Mouse (Mus musculus) adipocyte (in vitro differentiated cells): Measurements from ENCODE around the gene Sp100.
A peak's percentile ranks its signal among the peaks of the same experiment; 100 is the strongest.

Experiments
- DNase-seq: peaks from one replicate; pipeline ENCODE4 v3.0.0-alpha.2; 2016; ENCODE audit warnings: low spot score

Sp100 gene

GRCm38 (mm10) chr1:85746511-85746910 lies 96.7 kb downstream of the Sp100 start:
- DNase-seq = peak; percentile 79

- DNase-seq = peak; percentile 45
Measured at GRCm38 (mm10) chr1:85749829-85750228, 100.0 kb downstream of the Sp100 start.

GRCm38 (mm10) chr1:85750650-85751049 lies 100.9 kb downstream of the Sp100 start:
- DNase-seq = no peak

GRCm38 (mm10) chr1:85751494-85751893 lies 101.7 kb downstream of the Sp100 start:
- peak; percentile 89 for DNase-seq

GRCm38 (mm10) chr1:85751932-85752680 lies 102.3 kb downstream of the Sp100 start:
- no peak for DNase-seq

- peak; percentile 38 for DNase-seq
Measured at GRCm38 (mm10) chr1:85757531-85758230, 107.9 kb downstream of the Sp100 start.

DNA sequence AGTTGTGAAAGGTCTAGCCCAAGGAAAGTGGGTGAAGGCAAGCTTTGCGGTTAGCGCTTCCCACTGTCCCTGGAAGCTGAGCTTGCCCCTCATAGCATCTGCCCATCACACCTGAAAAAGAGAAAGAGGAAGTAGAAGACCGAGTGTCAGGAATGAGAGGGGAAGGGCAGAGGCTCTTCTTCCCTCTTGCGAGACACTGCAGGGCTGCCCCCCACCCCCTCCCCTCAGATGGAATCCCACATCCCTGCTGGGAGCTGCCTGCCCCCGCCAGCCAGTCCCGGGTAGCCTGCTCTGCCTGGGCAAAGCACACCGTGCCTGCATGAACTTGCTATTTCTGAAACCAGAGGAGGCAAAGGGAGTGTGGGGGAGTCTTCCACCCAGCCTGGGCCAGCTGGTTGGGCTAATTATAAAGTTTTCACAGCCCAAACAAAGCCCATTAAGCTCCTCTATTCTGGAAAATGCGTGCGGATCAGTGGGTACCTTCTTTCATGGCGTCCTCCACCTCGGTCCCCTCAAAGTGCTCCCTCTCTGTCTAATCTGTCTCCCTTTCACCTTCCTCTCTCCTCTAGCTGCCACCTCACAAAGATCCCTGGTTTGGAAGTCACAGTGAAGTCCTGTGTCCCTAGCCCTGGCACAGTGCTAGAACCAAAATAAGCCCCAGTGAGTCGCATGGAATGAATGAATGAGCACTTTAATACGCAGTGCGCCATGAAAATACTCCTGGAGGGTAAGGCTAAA lies 108.6 kb downstream of the Sp100 start:
- DNase-seq = no peak

GRCm38 (mm10) chr1:85758969-85759293 lies 109.1 kb downstream of the Sp100 start:
- no peak for DNase-seq
